Mouse (Mus musculus) bone marrow macrophage, adult 2 months (primary cell): Measurements from ENCODE around the gene Adgra3.

ENCODE experiments used
- CTCF ChIP-seq: IDR thresholded peaks from 2 replicates; pipeline ENCODE4 v1.5.1; 2012; ENCODE audit warnings: low read depth, mild to moderate bottlenecking, low read length, moderate library complexity
- POLR2A ChIP-seq: IDR thresholded peaks from 2 replicates; pipeline ENCODE4 v1.6.1; 2012; ENCODE audit warnings: mild to moderate bottlenecking, low read depth, low read length, borderline replicate concordance

DNA sequence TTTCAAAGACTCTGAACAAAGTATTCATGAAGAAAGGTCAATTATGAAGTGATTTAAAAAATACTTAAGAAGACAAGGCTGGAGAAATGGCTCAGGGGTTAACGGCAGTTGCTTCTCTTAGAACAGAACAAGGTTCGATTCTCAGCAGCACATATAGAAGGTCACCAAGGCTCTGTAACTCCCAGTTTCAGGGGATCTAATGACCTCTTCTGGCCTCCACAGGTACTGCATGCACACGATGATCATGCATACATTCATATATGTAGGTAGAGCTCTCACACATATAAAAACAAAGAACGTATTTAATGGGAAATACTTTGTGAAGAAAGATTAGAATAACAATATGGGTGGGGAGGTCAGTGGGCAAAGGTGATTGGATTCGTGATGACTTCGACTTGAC is 56.5 kb downstream of the Adgra3 start:
- TF ChIP-seq CTCF (no peak), POLR2A (no peak)
